Mouse (Mus musculus) layer of hippocampus, adult 2 months (tissue): ENCODE measurements around the gene Syt12. TPM values are rescaled to one million over a fixed set of nuclear protein-coding genes. Genes with fewer than 3 reads are reported as not detected.
A peak's percentile ranks its signal among the peaks of the same experiment; 100 is the strongest.
"Not testable (repeated sequence)": the region's sequence is repeated elsewhere in the genome, so short reads cannot be mapped to it uniquely, and the experiment has no call there.

Experiments used
- DNase-seq, 2 experiments: peaks; one replicate each; pipeline ENCODE4 v3.0.0; 2022; ENCODE audit warnings: low spot score in 2 of 2
- H3K27ac ChIP-seq: fragments of 200-600 bp; 2 replicates; pipeline ENCODE4 v1.8.1; 2022
- H3K4me3 ChIP-seq: fragments of 200-600 bp; 2 replicates; pipeline ENCODE4 v1.8.1; 2022; ENCODE audit warnings: mild to moderate bottlenecking
- CTCF ChIP-seq: fragments of 200-600 bp; conservative IDR thresholded peaks from 2 replicates; pipeline ENCODE4 v1.8.1; 2022; ENCODE audit warnings: antibody characterized with exemption, mild to moderate bottlenecking, moderate library complexity
- total RNA-seq, 2 experiments: library from RNA; stranded (reverse); gene quantifications; 2 replicates each; pipeline ENCODE4 v1.2.3; 2021

Gene Syt12
- total RNA-seq, 2 experiments from 2014 or later: 28.9 to 31.6 TPM

DNA sequence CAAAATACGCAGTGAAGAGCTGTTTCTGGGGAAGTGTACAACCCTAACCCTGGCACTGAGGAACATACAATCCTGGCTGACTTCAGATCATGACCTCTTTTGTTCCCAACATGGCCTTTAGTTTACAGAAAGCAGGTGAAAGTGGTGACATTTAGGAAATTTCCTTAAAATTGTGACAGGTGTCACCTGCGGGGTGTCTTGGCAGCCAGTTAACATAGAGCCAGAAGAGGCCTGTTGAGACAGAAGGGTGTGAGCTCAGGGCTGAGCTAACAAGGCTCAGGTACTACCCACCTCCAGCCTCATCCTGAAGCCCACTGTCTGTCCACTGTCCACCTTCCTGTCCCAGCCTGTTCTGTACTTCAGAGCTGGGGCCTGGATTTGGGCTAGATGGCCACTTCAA is 2.8 kb upstream of the Syt12 start:
- Histone ChIP-seq H3K4me3 (no peak overlapping the region), H3K27ac (no peak overlapping the region)
- no peak for TF ChIP-seq CTCF
- no peak for DNase-seq

DNA sequence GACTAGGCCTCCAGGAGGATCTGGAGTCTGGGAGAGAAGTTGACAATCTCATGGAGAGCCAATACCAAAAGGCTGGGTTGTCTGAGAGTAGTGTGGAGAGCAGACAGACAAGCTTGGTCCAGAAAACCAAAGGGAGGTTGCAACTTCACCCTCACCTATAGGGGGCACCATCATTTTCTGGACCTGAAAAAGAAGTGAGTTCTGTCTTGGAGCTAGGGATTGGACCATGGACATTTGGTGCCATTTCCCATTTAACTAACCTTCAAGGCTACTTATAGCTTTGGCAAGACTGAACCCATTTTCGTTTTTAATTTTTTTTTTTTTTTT is 906 bp upstream of the Syt12 start:
- TF ChIP-seq CTCF: peak; percentile 69
- Histone ChIP-seq H3K4me3 (no peak overlapping the region), H3K27ac (no peak overlapping the region)
- DNase-seq: no peak

DNA sequence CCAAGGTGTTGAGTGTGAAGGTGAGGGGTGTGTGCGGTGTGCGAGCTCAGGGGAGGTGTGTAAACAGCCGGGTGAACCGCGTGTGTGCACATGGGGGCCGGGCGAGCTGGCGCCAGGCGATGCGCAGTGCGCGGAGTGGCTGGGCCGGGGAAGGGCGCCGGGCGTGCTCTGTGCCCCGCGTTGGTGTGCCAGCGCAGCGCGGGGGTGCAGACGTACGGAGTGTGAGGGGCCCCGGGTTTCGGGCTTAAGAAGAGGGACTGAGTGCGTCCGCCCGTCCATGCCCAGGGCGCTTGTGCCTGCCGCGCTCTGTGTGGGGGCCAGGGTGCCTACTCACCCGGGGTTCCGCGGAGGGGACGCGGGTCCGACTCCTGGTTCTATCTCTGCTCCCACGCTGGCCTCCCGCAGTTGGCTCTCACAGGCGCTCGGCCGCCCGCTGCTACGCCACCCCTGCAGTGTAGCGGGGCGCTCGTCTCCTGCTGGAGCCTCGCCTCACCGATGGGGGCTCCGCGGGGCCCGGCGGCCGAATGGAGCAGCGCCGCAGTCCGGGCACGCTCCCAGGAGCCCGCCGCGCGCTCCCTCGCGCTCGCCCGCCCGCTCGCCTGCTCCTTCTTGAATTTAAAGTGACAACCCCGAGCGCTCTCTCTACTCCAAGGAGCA is 518 bp downstream of the Syt12 start:
- H3K27ac ChIP-seq: peak overlapping the region; percentile 90
- H3K4me3 ChIP-seq: peak overlapping the region; percentile 79

DNA sequence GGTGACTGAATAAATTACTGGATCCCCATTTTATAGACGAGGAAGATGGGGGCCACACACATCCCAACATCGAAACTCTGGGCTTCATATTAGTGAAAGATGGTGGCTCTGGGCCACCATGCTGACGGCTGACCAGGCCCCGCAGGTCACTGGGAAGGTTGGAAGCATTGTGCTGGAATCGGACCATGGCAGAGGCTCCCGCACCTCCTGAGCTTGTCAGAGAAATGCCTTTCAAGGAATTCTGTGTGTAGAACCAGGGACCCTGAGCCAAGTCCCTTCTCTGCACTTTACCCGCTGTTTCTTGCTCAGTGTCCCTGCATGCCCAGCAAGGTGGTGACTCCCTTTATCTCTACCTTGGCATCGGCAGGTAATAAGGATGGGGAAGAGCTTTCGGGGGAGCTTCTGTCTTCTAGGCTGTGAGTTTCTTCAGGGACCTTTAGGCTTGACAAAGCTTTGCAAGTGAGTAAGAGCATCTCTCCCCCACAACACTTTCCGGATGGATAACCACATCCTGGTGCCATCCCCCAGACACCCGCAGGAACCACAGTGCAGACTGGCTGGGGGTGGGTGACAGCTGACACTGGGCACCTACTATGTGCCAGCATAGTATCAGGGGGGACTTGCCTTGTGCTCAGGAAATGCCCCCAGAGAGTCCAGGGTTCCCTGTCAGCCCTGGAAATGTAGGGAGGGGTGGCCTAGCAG is 1.9 kb downstream of the Syt12 start:
- Histone ChIP-seq H3K27ac (no peak overlapping the region), H3K4me3 (no peak overlapping the region; the same call in 1 of the 2 replicates)
- DNase-seq: no peak
- no peak for TF ChIP-seq CTCF

More for the DNA sequence above, 518 bp downstream of the Syt12 start:
- peak; percentile 23 to 56 for DNase-seq
- peak; percentile 30 for TF ChIP-seq CTCF

DNA sequence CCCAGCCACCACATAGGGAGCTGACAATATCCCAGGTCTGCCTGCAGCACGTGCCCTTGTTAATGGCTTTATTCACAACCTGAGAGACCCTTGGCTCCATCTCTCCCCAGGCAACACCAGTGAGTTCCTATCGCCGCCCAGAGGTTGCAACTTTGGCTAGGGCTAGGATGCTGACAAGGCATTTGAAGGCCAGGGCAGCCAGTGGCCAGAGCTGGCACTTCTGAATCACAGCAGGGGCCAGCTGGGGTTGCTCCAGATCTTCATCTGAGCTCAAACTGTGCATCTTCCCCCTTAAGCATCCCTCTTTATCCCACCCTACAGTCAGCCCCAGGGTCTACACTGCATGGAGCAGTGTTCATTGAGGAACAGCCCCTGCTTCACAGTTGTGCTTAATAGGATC is 2.5 kb downstream of the Syt12 start:
- H3K4me3 ChIP-seq: no peak overlapping the region
- DNase-seq: no peak
- no peak for TF ChIP-seq CTCF
- H3K27ac ChIP-seq: no peak overlapping the region

DNA sequence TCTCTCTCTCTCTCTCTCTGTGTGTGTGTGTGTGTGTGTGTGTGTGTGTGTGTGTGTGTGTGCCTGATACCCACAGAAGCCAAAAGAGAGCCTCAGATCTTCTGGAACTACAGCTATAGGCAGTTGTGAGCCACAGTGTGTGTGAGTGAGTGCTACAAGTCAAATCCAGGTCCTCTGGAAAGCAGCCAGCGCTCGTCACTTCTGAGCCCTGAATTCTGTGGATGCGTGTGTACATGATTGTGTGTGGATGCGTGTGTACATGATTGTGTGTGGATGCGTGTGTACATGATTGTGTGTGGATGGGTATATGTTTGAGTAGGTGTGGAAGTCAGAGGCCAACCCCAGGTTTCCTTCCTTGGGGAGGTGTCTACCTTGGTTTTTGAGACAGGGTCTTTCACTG is 3.7 kb downstream of the Syt12 start:
- no peak overlapping the region for H3K27ac ChIP-seq
- no peak for DNase-seq
- H3K4me3 ChIP-seq: no peak overlapping the region
- TF ChIP-seq CTCF: no peak

GRCm38 (mm10) chr19:4468363-4468762 is 8.9 kb downstream of the Syt12 start:
- peak; percentile 59 for TF ChIP-seq CTCF
- DNase-seq: no peak
- H3K4me3 ChIP-seq: no peak overlapping the region
- H3K27ac ChIP-seq: no peak overlapping the region

- no peak overlapping the region for H3K27ac ChIP-seq
Observed at GRCm38 (mm10) chr19:4464666-4465065, 12.6 kb downstream of the Syt12 start.

DNA sequence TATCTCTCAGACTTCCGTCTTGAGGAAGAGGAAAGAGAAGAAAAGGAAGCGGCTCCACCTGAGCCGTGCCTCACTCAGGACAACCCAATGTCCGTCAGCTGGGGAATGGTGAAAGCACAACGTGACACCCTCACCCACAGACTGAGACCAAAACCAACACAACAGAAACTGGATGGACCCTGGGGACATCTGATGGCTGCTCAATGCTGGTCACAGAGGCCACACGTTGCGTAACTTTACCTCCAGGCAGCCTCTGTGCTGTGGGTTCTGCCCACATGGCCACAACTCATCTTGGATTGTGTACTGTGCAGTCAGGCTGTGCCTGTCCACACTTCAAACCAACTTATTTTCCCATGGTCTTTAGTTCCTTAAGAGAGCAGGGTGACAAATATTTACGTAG is 15.3 kb downstream of the Syt12 start:
- no peak for TF ChIP-seq CTCF
- Histone ChIP-seq H3K4me3 (no peak overlapping the region), H3K27ac (no peak overlapping the region)
- DNase-seq: no peak

More at GRCm38 (mm10) chr19:4464666-4465065, 12.6 kb downstream of the Syt12 start:
- DNase-seq: no peak
- no peak overlapping the region for H3K4me3 ChIP-seq
- TF ChIP-seq CTCF: no peak

- Histone ChIP-seq H3K4me3 (no peak overlapping the region), H3K27ac (no peak overlapping the region)
- DNase-seq: peak in 1 of 2 experiments; percentile 49
- peak; percentile 82 for TF ChIP-seq CTCF
Observed at GRCm38 (mm10) chr19:4456227-4456626, 21.0 kb downstream of the Syt12 start.

GRCm38 (mm10) chr19:4455071-4455800 is 22.0 kb downstream of the Syt12 start:
- no peak for TF ChIP-seq CTCF
- Histone ChIP-seq H3K4me3 (no peak overlapping the region), H3K27ac (no peak overlapping the region)
- no peak for DNase-seq

- not testable (repeated sequence) for H3K4me3 ChIP-seq, DNase-seq
Observed at GRCm38 (mm10) chr19:4454040-4454439, 23.2 kb downstream of the Syt12 start.

GRCm38 (mm10) chr19:4452525-4452924 is 24.7 kb downstream of the Syt12 start:
- peak; percentile 47 to 70 for DNase-seq
- H3K27ac ChIP-seq: peak overlapping the region; percentile 40
- no peak for TF ChIP-seq CTCF

More at GRCm38 (mm10) chr19:4454040-4454439, 23.2 kb downstream of the Syt12 start:
- peak overlapping the region; percentile 57 for H3K27ac ChIP-seq

GRCm38 (mm10) chr19:4451965-4452364 is 25.3 kb downstream of the Syt12 start:
- Histone ChIP-seq H3K27ac (0 out of 2 replicates have a peak overlapping the region, but pooled peaks have one; percentile 40), H3K4me3 (no peak overlapping the region)
- no peak for DNase-seq
- no peak for TF ChIP-seq CTCF

More at GRCm38 (mm10) chr19:4452525-4452924, 24.7 kb downstream of the Syt12 start:
- H3K4me3 ChIP-seq: no peak overlapping the region
